Mouse (Mus musculus): ENCODE measurements around the gene Maip1.

The Maip1 gene

DNA sequence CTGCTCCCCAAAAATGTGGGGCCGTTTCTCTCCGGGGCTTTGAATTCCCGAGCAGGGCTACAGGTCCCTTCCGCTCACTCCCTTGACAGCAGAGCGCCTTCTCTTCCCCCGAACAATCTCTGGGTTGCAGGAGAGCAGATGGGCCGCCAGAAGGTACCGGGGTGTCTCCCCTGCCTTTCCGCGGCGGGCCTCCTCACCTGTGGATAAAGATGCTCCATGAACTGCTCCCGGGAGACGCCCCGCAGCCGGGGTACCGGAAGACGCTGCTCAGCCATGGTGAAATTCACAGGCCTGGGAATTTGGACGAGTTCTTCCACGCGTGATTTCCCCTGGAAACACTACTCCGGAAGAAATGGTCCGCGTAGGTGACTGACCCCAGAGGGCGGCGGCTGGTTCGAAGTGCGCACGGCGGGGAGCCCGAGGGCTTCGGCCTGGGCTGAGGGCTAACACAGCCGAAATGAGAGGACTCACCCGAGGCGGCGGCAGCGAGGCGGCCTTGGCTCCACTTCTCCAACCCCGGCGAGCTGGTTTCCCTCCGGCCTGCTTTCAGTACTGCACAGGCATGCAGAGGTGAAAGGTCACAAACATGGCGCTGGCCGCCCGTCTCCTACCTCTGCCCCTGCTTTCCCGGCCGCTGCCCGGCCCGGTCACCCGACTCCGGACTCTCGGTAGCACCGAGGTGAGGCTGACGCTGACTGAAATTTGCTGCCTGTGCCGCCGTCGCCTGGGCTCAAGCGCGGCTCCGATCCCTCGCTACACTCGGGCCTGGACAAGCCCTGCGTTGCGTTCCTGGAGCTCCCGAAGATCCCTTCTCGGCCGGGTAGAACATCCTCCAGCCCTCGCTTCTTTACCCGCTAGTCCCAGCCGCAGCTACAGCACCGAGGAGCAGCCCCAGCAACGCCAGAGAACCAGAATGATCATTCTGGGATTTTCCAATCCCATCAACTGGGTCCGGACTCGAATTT is at the start of gene Maip1, which contains the start of gene Tyw5:
Maip1 (plus strand) TSS at position 142 of the 965 bp plus-strand sequence.
Tyw5 (minus strand) TSS at position 915 of the 965 bp plus-strand sequence.
- DNase-seq (ENCODE audit: low read depth, low spot score) = peak; percentile 85

- DNase-seq (ENCODE audit: low read depth, low spot score) = no peak
These were observed 47.6 kb upstream of the Maip1 start for GRCm38 (mm10) chr1:57358546-57358945.

GRCm38 (mm10) chr1:57367446-57367845 is 38.7 kb upstream of the Maip1 start:
- DNase-seq (ENCODE audit: low read depth, low spot score) = no peak

DNA sequence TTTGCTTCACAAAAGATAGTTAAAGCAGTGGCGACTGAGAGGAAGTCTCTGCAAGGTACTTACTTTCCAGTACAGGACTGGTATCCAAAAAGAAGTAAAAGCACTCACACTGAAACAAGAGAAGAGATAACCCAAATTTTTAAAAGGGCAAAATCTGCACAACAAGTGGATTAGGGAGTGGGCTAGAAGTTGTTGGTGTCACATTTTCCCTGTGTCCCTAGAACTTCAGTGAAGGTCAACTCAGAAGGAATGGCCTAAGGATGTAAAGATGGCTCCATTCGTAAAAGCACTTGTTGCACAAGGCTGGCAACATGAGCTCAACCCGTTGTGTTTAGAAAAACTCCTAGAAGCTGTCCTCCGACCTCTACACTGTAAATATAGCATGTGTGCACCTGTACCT is 37.0 kb upstream of the Maip1 start:
- no peak for DNase-seq (ENCODE audit: low read depth, low spot score)

DNA sequence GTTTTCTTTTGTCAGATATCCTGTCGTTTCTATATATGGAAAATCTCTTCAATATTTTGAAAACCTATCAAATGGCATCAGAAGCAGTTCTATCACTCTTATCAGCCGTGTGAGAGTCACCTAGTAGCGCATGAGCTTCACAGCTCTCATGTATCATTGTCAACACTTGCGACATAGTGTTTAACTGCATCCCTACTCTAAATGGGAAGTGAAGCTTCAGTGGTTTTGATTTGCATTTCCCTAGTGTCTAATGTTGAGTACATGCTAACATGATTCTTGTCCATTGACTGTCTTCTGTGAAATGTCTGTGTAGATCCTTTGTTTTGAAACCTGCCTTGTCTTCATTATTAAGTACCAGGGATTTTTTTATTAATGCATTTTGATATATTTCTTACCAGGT is 35.7 kb upstream of the Maip1 start:
- DNase-seq (ENCODE audit: low read depth, low spot score) = no peak

DNA sequence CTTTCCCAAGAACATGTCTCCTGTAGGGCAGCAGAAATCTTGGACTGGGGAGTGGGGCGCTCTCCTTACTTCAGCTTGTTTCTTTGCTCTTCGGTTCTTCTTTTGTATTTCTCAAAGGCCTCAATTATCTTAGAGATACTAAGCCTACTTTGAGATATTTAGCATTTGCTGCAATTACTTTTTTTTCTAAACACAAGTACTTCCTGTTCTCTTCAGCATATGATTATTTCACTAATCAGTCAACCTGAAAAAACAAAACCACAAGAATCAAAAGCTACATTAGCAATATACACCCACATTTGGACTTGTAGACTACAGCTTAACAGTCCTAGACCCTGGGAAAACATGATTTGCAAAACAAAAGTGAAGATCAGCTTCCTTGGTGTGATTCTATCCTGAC is 30.9 kb upstream of the Maip1 start:
- no peak for DNase-seq (ENCODE audit: low read depth, low spot score)

DNA sequence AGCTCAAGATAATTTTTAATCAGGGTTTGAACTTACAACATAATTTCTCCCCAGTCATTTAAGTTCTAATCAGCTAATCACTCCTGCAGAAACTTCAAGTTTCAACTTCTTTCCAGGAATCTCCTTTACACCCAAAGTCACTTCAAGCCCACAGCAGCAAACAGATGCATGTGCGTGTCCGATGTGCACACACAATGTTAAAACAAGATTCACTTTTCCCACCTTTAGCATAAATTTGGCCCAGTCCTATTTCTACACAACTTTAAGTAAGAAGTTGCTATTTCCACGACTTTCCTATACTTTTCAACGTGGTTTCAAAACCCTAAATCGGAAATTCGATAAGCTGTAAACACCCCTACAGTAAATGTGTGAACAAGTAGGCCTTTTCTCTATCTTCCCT is 29.3 kb upstream of the Maip1 start:
- DNase-seq (ENCODE audit: low read depth, low spot score) = no peak

DNA sequence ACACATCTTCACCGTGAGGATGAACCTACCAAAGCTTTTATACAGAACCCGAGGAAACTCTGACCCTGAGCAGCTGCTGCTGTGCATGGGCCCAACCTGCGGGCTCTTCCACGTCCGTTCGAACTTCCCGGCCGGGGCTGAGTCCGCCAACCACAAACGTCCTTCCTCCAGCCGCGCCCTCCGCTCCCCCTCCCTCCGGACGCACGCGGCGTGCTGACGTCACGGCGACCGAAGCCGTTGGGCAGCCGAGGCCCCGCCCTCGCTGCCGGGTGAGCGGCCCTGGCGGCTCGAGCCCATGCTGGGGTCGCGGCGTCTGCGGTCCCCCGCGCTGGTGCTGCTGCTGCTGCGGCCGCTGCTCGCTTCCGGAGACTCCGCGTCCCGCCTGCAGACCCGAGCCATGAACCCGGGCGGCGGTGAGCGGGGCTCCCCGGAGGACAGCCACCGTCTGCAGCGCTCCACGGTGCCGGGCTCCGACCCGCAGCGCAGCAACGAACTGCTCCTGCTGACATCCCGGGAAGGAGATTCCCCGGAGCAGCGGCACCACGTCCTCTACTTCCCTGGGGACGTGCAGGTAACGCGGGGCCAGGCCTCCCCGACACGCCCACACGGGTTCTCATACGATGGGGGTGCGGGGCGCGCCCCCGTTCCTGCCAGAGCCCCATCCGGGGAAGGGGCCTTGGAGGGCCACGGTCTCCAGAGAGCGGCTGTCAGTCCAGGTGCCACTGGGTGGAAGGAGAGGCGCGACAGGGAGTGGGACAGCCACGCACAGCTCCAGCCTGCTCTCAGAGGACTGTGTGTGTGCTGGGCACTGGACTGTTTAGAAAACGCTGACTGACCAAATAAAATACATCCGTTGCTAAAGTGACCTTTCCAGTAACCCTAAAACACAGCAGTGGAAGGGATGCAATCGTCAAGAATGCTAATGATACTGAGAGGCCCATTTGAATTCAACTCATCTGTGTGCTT is 28.5 kb upstream of the Maip1 start, which contains the start of gene 1700066M21Rik:
1700066M21Rik (plus strand) TSS at position 245 of the 966 bp plus-strand sequence.
- peak; percentile 91 for DNase-seq (ENCODE audit: low read depth, low spot score)

GRCm38 (mm10) chr1:57386519-57386918 is 19.6 kb upstream of the Maip1 start:
- no peak for DNase-seq (ENCODE audit: low read depth, low spot score)

GRCm38 (mm10) chr1:57387876-57388275 is 18.3 kb upstream of the Maip1 start:
- no peak for DNase-seq (ENCODE audit: low read depth, low spot score)

DNA sequence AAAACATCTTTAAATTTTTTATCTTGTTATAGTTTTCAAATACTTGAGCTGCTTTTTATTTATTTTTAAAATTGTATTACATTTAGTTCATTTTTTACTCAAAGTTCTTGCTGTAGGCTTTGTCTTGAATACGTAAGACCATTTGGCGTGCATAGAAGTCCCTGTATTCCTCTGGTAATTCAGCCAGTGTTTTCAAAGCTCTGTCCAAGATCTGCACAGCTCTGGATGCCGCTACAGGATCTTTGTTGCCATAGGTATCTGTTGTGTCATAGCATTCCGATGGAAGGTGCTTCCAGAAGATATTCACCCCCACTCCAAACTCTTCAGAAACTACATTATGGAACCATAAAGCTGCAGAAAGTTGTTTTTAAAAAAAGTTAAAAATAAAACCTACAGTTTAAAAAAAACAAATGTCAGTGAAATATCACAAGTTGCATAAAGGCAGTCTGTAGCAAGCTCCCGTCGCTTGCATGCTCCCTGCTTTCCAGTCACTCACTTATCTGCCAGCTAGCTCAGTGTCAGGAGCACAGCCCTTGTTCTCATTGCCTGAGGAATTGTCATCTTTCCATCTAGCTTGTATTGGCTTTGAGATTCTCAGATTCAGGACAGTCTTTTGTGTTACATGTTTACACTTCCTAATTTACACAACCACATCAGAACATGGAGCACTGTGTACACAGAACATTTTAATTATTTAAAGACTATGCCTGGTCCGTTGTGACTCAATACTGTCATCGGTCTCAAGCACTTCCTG is 17.5 kb upstream of the Maip1 start:
- no peak for DNase-seq (ENCODE audit: low read depth, low spot score)

- DNase-seq (ENCODE audit: low read depth, low spot score) = no peak
These were observed 14.9 kb upstream of the Maip1 start for GRCm38 (mm10) chr1:57390993-57391790.

DNA sequence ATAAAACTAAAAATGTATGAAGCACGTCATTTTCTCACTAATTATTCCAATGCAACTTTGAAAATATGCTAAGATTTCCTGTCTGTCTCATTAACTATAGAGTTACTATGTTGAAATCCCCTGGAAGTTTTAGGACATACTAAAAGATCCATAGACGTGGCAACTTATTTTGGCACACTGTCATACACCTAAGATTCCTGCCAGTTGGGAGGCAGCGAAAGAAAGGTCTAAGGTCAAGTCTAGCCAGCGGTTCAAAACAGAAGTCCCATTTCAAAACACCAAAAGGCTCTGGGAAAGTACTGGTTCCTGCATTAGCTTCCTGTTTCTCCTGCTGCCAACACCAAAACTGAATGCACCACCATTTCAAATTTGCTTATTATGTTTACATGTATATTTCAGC is 13.7 kb upstream of the Maip1 start:
- no peak for DNase-seq (ENCODE audit: low read depth, low spot score)

DNA sequence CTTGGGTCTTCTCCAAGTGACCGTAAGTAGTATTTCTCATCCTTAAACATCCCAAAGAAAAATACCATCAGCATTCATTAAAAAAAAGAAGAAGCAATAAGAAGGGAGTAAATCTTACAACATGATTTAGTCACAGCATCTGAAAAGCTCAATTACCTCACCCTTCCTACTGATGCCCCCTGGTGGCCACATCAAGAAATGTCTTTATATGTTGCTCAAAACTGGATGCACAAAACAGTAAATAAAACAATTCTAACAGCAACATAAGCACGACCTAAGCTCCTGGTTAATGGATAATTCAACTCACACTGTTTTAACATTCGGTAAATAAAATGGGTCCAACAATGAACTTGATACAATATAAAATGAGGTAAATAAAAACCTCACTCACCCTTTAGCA is 12.1 kb upstream of the Maip1 start:
- DNase-seq (ENCODE audit: low read depth, low spot score) = peak; percentile 79

DNA sequence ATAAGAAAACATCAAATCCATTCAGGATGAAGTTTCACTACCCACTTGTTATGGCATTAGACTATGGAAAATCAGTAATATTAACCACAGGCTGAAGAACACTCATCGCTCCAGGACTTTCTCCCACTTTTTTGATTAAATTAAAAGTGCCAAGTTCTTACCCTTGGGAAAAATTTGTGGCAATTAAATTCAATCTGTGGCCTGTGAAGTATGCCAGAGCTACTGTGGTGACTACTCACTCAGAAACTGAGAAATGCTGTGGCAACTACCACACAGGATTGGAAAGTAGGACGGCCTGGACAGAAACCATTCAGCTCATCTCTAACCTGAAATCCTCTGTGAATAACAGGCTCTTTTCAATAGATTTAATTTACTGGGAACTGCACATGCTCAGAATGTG is 5.8 kb upstream of the Maip1 start:
- DNase-seq (ENCODE audit: low read depth, low spot score) = no peak

- no peak for DNase-seq (ENCODE audit: low read depth, low spot score)
These were observed 5.3 kb upstream of the Maip1 start for GRCm38 (mm10) chr1:57400877-57401276.

GRCm38 (mm10) chr1:57402116-57402515 is 4.0 kb upstream of the Maip1 start:
- DNase-seq (ENCODE audit: low read depth, low spot score) = no peak

- no peak for DNase-seq (ENCODE audit: low read depth, low spot score)
These were observed 2.9 kb downstream of the Maip1 start for GRCm38 (mm10) chr1:57408994-57409393.

- no peak for DNase-seq (ENCODE audit: low read depth, low spot score)
These were observed 7.3 kb downstream of the Maip1 start for GRCm38 (mm10) chr1:57413397-57413796.

DNA sequence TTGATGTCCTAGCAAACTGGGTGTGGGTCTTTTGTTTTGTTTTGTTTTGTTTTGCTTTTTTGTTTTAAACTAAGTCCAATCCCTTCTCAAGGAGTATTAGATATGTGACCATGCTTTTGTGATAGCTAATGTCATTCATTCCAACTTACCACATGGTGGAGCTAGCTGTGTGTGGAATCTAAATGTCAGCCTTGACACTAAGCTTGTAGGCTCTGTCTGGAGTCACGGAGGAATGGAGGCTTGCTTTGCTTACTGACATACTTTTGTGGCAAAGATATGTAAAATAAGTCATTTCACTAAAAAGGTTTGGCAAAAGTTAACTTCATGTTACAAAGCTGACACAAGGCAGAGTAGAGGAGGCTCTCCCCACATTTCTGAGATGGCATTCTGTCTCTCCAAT is 17.6 kb downstream of the Maip1 start:
- DNase-seq (ENCODE audit: low read depth, low spot score) = peak; percentile 19
